Mouse (Mus musculus) forebrain, embryonic 14.5 days (tissue): ENCODE measurements around the gene Myh7. TPM values are rescaled to one million over a fixed set of nuclear protein-coding genes. Genes with fewer than 3 reads are reported as not detected.
A peak's percentile ranks its signal among the peaks of the same experiment; 100 is the strongest.

Source experiments
- ATAC-seq: fragments of 200-750 bp; cut with Nextera tagmentation; 2 replicates; pipeline ENCODE4 v1.8.0; 2017; ENCODE audit warnings: mild to moderate bottlenecking, moderate library complexity
- DNase-seq: peaks from one replicate; pipeline ENCODE4 v3.0.0-alpha.2; 2015; ENCODE audit warnings: low spot score
- H3K27ac ChIP-seq: fragments of 300-500 bp; sonication (generic); 2 replicates; pipeline ENCODE4 v1.5.1; 2014; ENCODE audit warnings: low read depth, mild to moderate bottlenecking, control low read depth, low read length, moderate library complexity
- H3K27me3 ChIP-seq: fragments of 300-500 bp; sonication (generic); replicated peaks from 2 replicates; pipeline ENCODE4 v1.6.1; 2014; ENCODE audit warnings: low read length, control low read depth, mixed read lengths; ENCODE audit not compliant: control insufficient read depth, insufficient read depth
- H3K36me3 ChIP-seq: fragments of 300-500 bp; sonication (generic); 2 replicates; pipeline ENCODE4 v1.6.1; 2014; ENCODE audit warnings: low read length, control low read depth; ENCODE audit not compliant: control insufficient read depth, insufficient read depth
- H3K4me1 ChIP-seq: fragments of 300-500 bp; sonication (generic); 2 replicates; pipeline ENCODE4 v1.6.1; 2014; ENCODE audit warnings: antibody characterized with exemption, low read length, control low read depth; ENCODE audit not compliant: control insufficient read depth, insufficient read depth
- H3K4me2 ChIP-seq: fragments of 300-500 bp; sonication (generic); 2 replicates; pipeline ENCODE4 v1.6.1; 2014; ENCODE audit warnings: mild to moderate bottlenecking, control low read depth, low read length
- H3K4me3 ChIP-seq: fragments of 300-500 bp; sonication (generic); 2 replicates; pipeline ENCODE4 v1.5.1; 2014; ENCODE audit warnings: low read depth, low read length, control low read depth
- H3K9ac ChIP-seq: fragments of 300-500 bp; sonication (generic); 2 replicates; pipeline ENCODE4 v1.6.1; 2014; ENCODE audit warnings: mild to moderate bottlenecking, low read length, control low read depth, moderate library complexity
- H3K9me3 ChIP-seq: fragments of 300-500 bp; sonication (generic); replicated peaks from 2 replicates; pipeline ENCODE4 v1.6.1; 2016; ENCODE audit warnings: low read length, control low read depth, mixed read lengths; ENCODE audit not compliant: control insufficient read depth
- WGBS: fragments of 180-500 bp; shearing (Covaris S2); extraction: QIAGEN DNeasy Blood & Tissue Kit; methylation state at CpG from one replicate; pipeline ENCODE4 v1.1.7; 2014; 5-methylcytosine and 5-hydroxymethylcytosine counted together
- polyA plus RNA-seq: library from polyadenylated mRNA; unstranded; fragments of >200 nt; fragmentation: Nextera tagmentation; extraction: Ambion mirVana; gene quantifications from 2 replicates; pipeline ENCODE4 v1.2.1, GENCODE M21; 2014

The Myh7 gene
- polyA plus RNA-seq, 1 experiment from 2014 or later, result 5.4 TPM

GRCm38 (mm10) chr14:55007120-55007908, 12.9 kb upstream of the Myh7 start:
- Histone ChIP-seq H3K27ac (no peak overlapping the region), H3K9ac (no peak overlapping the region), H3K9me3 (no peaks in the 10 kb centered on the region), H3K36me3 (no peaks in the 10 kb centered on the region), H3K4me2 (no peak overlapping the region), H3K4me3 (no peak overlapping the region), H3K27me3 (no peaks in the 10 kb centered on the region), H3K4me1 (peaks cover 11% of the 10 kb centered on the region)
- WGBS, result 87% methylated on average over 9 of the region's 9 CpGs
- ATAC-seq, result no peak
- DNase-seq, result no peak

DNA sequence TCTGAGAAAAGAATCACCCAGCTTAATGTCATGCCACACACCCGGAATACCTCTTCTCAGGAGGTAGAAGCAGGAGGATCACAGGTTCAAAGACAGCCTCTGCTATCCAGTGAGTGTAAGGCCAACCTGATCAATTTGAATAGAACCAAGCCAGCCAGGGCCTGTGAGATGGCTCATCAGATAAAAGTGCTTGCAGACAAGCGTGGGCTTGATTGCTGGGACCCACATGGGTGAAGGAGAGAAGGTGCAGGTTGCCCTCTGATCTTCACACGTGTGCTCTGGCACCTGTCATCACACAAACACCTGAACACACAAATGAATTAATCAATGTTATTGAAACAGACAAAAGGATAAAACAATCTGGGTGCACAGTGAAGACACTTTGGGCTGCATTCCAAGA, 12.1 kb upstream of the Myh7 start:
- no peak overlapping the region for H3K9ac ChIP-seq
- DNase-seq (no peak), ATAC-seq (no peak)
- no peak overlapping the region for H3K4me3 ChIP-seq
- no peak overlapping the region for H3K4me2 ChIP-seq
- WGBS, result 81% methylated on average over 3 of the region's 3 CpGs
- no peaks in the 10 kb centered on the region for H3K36me3 ChIP-seq
- peaks cover 11% of the 10 kb centered on the region for H3K4me1 ChIP-seq
- no peaks in the 10 kb centered on the region for H3K27me3 ChIP-seq
- no peaks in the 10 kb centered on the region for H3K9me3 ChIP-seq
- H3K27ac ChIP-seq, result no peak overlapping the region

- H3K27ac ChIP-seq, result no peak overlapping the region
- 76% methylated on average over 8 of the region's 8 CpGs for WGBS
- no peaks in the 10 kb centered on the region for H3K9me3 ChIP-seq
- H3K36me3 ChIP-seq, result no peaks in the 10 kb centered on the region
- H3K4me3 ChIP-seq, result no peak overlapping the region
- DNase-seq (no peak), ATAC-seq (no peak)
- H3K9ac ChIP-seq, result no peak overlapping the region
- no peak overlapping the region for H3K4me2 ChIP-seq
- peaks cover 11% of the 10 kb centered on the region for H3K4me1 ChIP-seq
- H3K27me3 ChIP-seq, result no peaks in the 10 kb centered on the region
Measured at GRCm38 (mm10) chr14:55005967-55006366, 11.5 kb upstream of the Myh7 start.

DNA sequence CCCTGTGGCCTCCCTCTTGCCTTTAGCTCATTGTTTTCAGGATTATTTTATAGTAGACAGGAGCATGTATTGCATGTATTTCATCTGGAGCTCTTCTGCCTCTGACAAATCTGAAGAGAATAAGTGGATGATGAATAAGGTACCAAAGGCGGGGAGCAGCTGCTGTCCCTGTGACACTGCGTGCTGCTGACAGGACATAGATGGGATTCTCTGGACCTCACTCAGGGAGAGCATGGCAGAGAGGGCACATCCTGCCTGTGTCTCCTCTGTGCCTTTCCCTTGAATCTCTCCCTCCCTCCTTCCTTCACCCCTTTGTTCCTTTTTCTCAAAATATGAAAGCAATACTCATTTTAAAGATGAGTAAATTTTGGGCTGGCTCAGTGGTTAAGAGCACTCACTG, 11.1 kb upstream of the Myh7 start:
- no peak overlapping the region for H3K4me2 ChIP-seq
- no peak overlapping the region for H3K4me3 ChIP-seq
- WGBS, result 86% methylated on average over 2 of the region's 2 CpGs
- H3K9ac ChIP-seq, result no peak overlapping the region
- no peaks in the 10 kb centered on the region for H3K36me3 ChIP-seq
- peaks cover 11% of the 10 kb centered on the region for H3K4me1 ChIP-seq
- ATAC-seq (no peak), DNase-seq (no peak)
- no peaks in the 10 kb centered on the region for H3K9me3 ChIP-seq
- H3K27me3 ChIP-seq, result no peaks in the 10 kb centered on the region
- H3K27ac ChIP-seq, result no peak overlapping the region

- Histone ChIP-seq H3K27ac (no peak overlapping the region), H3K27me3 (no peaks in the 10 kb centered on the region), H3K9me3 (no peaks in the 10 kb centered on the region), H3K4me1 (peaks cover 11% of the 10 kb centered on the region), H3K4me2 (no peak overlapping the region), H3K9ac (no peak overlapping the region), H3K36me3 (no peaks in the 10 kb centered on the region), H3K4me3 (no peak overlapping the region)
- DNase-seq (peak; percentile 51), ATAC-seq (0 out of 2 replicates have a peak, but pooled peaks have one; percentile 23)
- WGBS, result 61% methylated on average over 18 of the region's 18 CpGs
Measured at GRCm38 (mm10) chr14:55003878-55004855, 9.7 kb upstream of the Myh7 start.

DNA sequence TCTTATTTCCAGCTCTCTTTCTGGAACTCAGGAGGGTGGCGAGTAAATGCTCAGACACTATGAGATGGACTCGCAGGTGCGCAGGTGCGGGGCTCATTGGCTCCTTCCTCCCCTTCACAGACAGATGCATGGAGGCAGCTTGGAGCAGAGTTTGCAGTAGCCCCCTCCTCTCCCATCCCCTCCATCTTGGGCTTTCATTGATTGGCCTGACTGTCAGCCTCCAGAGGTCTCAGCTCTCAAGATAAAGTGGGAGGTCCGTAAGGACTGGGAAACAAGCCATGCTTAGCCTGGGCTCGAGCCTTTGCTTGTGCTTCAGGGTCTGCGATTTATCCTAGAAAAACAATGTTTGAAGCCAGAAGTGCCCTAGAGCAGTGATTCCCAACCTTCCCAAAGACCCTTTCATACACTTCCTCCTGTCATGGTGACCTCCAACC, 8.3 kb upstream of the Myh7 start:
- no peak for DNase-seq

GRCm38 (mm10) chr14:55001938-55002686, 7.7 kb upstream of the Myh7 start:
- 55% methylated on average over 12 of the region's 12 CpGs for WGBS
- no peak for ATAC-seq

More for the DNA sequence above, 8.3 kb upstream of the Myh7 start:
- Histone ChIP-seq H3K9ac (no peak overlapping the region), H3K4me3 (no peak overlapping the region), H3K27me3 (no peaks in the 10 kb centered on the region), H3K36me3 (no peaks in the 10 kb centered on the region), H3K4me2 (no peak overlapping the region), H3K4me1 (peaks cover 11% of the 10 kb centered on the region), H3K27ac (no peak overlapping the region), H3K9me3 (no peaks in the 10 kb centered on the region)
- WGBS, result 62% methylated on average over 7 of the region's 7 CpGs
- ATAC-seq, result no peak

DNA sequence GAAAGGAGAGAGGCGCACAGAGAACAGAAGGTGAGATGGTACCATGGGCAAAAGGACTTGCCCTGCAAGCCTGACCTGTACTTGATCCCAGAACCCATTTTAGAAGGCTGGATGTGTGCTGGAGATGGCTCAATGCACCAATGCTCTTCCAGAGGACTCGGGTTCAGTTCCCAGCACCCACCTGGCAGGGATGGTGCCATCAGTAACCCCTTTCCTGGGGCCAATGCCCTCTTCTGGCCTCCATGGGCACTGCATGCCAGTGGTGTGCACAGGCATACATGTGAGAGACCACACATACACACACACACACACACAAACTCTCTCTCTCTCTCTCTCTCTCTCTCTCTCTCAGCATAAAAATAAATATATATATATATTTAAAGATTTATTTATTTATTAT, 7.0 kb upstream of the Myh7 start:
- H3K9ac ChIP-seq, result no peak overlapping the region
- no peaks in the 10 kb centered on the region for H3K9me3 ChIP-seq
- peaks cover 19% of the 10 kb centered on the region for H3K4me1 ChIP-seq
- DNase-seq (no peak), ATAC-seq (no peak)
- H3K27ac ChIP-seq, result no peak overlapping the region
- H3K36me3 ChIP-seq, result no peaks in the 10 kb centered on the region
- no peak overlapping the region for H3K4me3 ChIP-seq
- H3K27me3 ChIP-seq, result no peaks in the 10 kb centered on the region
- 97% methylated on average over 2 of the region's 2 CpGs for WGBS
- no peak overlapping the region for H3K4me2 ChIP-seq

More at GRCm38 (mm10) chr14:55001938-55002686, 7.7 kb upstream of the Myh7 start:
- H3K9ac ChIP-seq, result no peak overlapping the region
- H3K9me3 ChIP-seq, result no peaks in the 10 kb centered on the region
- H3K4me1 ChIP-seq, result peaks cover 14% of the 10 kb centered on the region
- no peaks in the 10 kb centered on the region for H3K36me3 ChIP-seq
- no peaks in the 10 kb centered on the region for H3K27me3 ChIP-seq
- no peak overlapping the region for H3K4me2 ChIP-seq
- H3K27ac ChIP-seq, result no peak overlapping the region
- no peak overlapping the region for H3K4me3 ChIP-seq
- no peak for DNase-seq
